Mouse (Mus musculus) 3T3-L1 (cell line): ENCODE data around the gene Mfng.
A peak's percentile ranks its signal among the peaks of the same experiment; 100 is the strongest.

ENCODE experiments used
- DNase-seq: peaks from one replicate; pipeline ENCODE4 v3.0.0-alpha.2; 2015; ENCODE audit warnings: low read depth, low spot score

The Mfng gene

GRCm38 (mm10) chr15:78758132-78758531 is 15.1 kb downstream of the Mfng start:
- DNase-seq = no peak

GRCm38 (mm10) chr15:78755966-78756725 is 17.1 kb downstream of the Mfng start:
- no peak for DNase-seq

GRCm38 (mm10) chr15:78755226-78755625 is 18.0 kb downstream of the Mfng start:
- no peak for DNase-seq

- no peak for DNase-seq
Measured at GRCm38 (mm10) chr15:78754144-78754543, 19.1 kb downstream of the Mfng start.

GRCm38 (mm10) chr15:78752991-78753390 is 20.3 kb downstream of the Mfng start:
- DNase-seq = no peak

GRCm38 (mm10) chr15:78750608-78751350 is 22.5 kb downstream of the Mfng start:
- DNase-seq = no peak

- peak; percentile 60 for DNase-seq
Measured at GRCm38 (mm10) chr15:78749855-78750254, 23.4 kb downstream of the Mfng start.

GRCm38 (mm10) chr15:78744206-78744605 is 29.1 kb downstream of the Mfng start:
- DNase-seq = peak; percentile 70

- no peak for DNase-seq
Measured at GRCm38 (mm10) chr15:78742831-78743230, 30.4 kb downstream of the Mfng start.

- no peak for DNase-seq
Measured at GRCm38 (mm10) chr15:78740662-78741061, 32.6 kb downstream of the Mfng start.

- DNase-seq = no peak
Measured at GRCm38 (mm10) chr15:78737146-78737545, 36.1 kb downstream of the Mfng start.

GRCm38 (mm10) chr15:78736681-78737100 is 36.6 kb downstream of the Mfng start:
- no peak for DNase-seq

GRCm38 (mm10) chr15:78736181-78736579 is 37.1 kb downstream of the Mfng start:
- no peak for DNase-seq

GRCm38 (mm10) chr15:78735431-78736180 is 37.7 kb downstream of the Mfng start:
- no peak for DNase-seq

- DNase-seq = no peak
Measured at GRCm38 (mm10) chr15:78731830-78732229, 41.4 kb downstream of the Mfng start.

GRCm38 (mm10) chr15:78730315-78731049 is 42.8 kb downstream of the Mfng start:
- DNase-seq = no peak

- no peak for DNase-seq
Measured at GRCm38 (mm10) chr15:78726697-78727096, 46.6 kb downstream of the Mfng start.

- DNase-seq = no peak
Measured at GRCm38 (mm10) chr15:78720532-78720931, 52.7 kb downstream of the Mfng start.

- DNase-seq = peak; percentile 11
Measured at GRCm38 (mm10) chr15:78720094-78720493, 53.2 kb downstream of the Mfng start.

- no peak for DNase-seq
Measured at GRCm38 (mm10) chr15:78719416-78719815, 53.9 kb downstream of the Mfng start.
